Mouse (Mus musculus) heart, postnatal 10 days (tissue): ENCODE data around the gene Csad. TPM values are rescaled to one million over a fixed set of nuclear protein-coding genes. Genes with fewer than 3 reads are reported as not detected.
"Not testable (repeated sequence)": the region's sequence is repeated elsewhere in the genome, so short reads cannot be mapped to it uniquely, and the experiment has no call there.

Source experiments
- DNase-seq, 2 experiments: peaks; one replicate each; pipeline ENCODE4 v3.0.0; 2021
- intact Hi-C: fragments of 180-260 bp; cut with DNase I; formaldehyde crosslinking; loops from one replicate; pipeline ENCODE4 v1.15.1; 2025
- total RNA-seq, 2 experiments: library from RNA; stranded (reverse); gene quantifications; 2 replicates each; pipeline ENCODE4 v1.2.3; 2021

Gene Csad
- total RNA-seq, 2 experiments from 2014 or later: 25.6 to 33.8 TPM

GRCm38 (mm10) chr15:102238543-102239259 is 34.2 kb upstream of the Csad start:
- no peak for DNase-seq
- intact Hi-C loops: loop anchor here (1.0 to 5.0 kb wide), 2 partner anchors 34 to 78 kb away; partner anchors contain the start of gene Gm9918

- peak in 1 of 2 experiments; percentile 26 for DNase-seq
- intact Hi-C loops: loop anchor here (5.0 kb wide), 1 partner anchor 37 kb away; the partner anchor contains the start of gene Gm9918
These were observed 31.0 kb upstream of the Csad start for GRCm38 (mm10) chr15:102235371-102236027.

DNA sequence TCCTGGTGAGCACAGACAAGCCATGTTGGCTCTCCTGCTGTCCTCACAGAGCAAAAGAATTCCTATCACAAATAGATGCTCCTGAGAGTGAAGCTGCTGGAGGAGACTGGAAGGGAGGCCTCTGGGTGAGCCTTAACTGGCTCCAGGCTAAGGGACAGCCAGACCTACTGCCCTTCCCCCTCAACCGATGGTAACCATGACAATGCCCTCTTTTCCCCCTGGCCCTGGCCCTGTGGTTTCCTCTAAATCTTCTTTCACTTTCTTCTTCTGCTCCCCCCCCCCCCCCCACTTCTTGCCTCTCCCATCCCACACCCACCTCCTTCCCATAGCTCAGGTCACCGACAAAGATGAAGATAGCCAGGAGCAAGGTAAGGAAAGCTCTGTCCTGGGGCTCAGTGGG is 29.4 kb upstream of the Csad start:
- no peak for DNase-seq
- intact Hi-C loops: no loop called here

DNA sequence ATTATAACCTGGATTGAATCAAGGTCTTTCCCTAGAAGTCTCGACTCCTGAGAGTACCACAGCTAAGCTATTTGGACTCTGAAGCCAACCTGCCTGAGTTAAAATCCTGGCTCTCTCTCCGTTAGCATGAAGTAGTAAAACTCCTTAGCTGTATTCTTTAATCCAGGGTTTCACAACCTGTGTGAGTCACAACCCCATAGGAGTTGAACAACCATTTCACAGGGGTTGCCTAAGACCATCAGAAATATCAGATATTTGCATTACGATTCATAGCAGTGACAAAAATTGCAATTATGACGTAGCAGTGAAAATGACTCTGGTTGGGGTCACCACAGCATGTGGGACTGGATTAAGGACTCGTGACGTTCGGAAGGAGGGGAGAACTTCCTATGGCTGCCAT is 28.2 kb upstream of the Csad start:
- no peak for DNase-seq
- intact Hi-C loops: no loop called here

DNA sequence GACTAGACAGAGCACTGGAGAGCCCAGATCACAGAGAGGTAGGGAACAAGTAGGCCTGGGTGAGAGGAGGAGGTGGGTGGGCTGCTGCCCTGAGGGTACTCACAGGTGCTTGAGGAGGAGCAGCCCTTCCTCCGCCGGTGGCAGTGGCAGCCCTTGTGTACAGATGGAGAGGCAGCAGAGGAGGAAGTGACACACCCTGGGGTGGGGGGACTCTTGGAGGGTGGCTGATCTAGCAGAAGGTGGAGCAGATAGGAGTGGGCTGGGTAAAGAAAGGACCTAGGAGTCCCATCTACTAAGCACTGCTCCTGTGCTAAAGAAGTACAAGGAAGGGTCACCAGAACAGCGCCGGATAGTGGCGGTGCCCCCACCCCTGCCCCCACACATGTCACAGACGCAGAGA is 27.2 kb upstream of the Csad start, which contains the start of gene Itgb7:
Itgb7 (minus strand) TSS at position 197 of the 400 bp plus-strand sequence.
- DNase-seq: no peak
- intact Hi-C loops: no loop called here

DNA sequence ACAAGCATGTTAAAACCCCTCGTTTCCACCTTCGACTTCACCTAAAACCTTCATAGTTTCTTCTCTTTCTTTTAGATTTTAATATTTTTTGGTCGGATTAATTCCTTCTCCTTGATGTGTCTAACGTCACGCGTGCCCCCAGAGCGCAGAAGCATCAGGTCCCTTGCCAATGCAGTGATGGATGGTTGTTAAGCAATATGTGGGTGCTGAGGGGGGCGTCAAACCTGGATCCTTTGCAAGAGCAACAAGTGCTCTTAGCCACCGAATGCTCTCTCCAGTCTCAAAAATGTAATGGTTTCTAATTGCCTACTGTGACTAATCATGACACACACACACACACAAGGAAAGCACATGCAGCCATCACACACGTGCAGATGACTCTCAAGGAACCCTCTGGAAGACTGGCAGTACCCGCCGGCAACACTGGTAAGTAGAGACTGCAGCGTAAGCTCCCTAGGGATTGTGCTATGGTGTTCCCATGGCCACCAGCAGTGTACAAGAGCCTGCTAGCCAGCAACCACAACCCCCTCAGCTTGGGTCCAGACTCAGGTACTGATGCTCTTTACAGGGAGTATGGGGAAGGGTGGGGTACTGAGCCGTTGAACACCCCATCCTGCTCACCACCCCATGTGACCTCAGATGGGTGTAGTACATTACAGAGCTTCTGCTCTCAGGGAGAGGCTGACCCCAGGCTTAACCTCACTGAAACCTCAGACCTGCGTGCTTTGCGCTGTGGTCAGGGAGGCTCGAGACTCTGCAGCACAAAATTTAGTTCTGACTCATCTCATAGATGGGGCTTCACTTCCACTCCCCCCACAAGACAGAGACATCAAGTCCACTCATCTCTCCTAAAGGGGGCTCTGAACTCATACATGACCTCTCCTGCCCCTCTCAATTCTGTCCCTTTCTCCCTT is 26.1 kb upstream of the Csad start:
- intact Hi-C loops: no loop called here
- DNase-seq: no peak

DNA sequence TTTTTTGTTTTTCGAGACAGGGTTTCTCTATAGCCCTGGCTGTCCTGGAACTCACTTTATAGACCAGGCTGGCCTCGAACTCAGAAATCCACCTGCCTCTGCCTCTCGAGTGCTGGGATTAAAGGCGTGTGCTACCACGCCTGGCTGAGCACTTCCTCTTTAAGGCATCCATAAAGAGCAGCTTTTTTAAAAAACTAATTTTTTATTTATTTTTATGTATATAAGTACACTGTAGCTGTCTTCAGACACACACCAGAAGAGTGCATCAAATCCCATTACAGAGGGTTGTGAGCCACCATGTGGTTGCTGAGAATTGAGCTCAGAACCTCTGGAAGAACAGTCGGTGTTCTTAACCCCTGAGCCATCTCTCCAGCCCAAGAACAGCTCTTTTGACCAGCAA is 21.1 kb upstream of the Csad start:
- intact Hi-C loops: loop anchor here (2.0 kb wide), 1 partner anchor 21 kb away; the partner anchor contains the start of gene Csad
- DNase-seq: not testable (repeated sequence)

DNA sequence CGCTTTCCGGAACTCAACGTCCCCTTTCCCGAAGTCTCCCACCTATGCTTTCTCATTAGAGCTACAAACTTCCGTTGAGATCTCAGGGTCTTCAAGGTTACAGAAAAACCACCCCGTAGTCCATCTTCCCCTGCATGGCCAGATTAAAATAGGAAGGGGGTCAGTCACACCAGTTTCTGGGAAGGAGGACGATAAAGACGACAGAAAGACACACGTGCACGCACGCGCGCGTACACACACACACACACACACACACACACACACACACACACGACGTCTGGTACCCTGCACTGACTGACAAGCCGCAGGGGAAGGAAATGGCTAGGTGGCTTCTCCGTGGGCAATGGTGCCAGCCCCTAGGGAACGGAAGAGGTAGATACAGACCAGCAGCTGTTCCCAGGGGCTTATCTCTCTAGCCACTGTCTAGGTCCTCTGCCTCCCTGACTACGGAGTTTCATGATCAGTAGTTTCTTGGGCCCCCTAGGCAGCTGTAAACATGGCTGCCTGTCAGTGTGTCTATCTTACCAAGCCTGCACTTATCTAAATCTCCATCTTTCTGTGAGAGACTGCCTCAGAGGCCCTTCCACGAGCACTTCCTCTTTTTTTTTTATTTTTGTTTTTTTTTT is 20.6 kb upstream of the Csad start:
- DNase-seq: no peak
- intact Hi-C loops: loop anchor here (1.0 to 5.0 kb wide), 4 partner anchors 20 to 108 kb away; partner anchors contain the start of gene Csad

GRCm38 (mm10) chr15:102224186-102224991 is 19.9 kb upstream of the Csad start:
- intact Hi-C loops: loop anchor here (1.0 to 5.0 kb wide), 4 partner anchors 20 to 107 kb away; partner anchors contain the start of gene Csad
- peak; percentile 87 to 88 for DNase-seq

DNA sequence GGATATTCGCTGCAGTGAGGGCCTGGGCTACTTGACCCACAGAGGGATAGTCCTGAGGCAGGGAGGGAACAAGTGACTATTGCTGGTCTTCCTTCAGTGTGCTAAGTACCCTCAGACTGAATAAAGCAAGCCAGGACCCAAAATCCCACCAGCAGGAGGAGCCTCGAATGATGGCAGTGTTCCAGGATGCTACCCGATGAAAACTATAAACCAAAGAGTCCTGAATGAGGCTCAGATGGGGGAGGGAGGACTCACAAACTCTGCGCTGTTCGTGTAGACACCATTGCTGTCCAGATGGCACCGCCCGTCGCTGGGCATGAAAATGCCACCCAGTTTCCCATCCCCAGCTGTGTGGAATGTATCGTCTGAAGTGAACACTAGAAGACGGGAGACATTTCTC is 17.9 kb upstream of the Csad start:
- intact Hi-C loops: loop anchor here (5.0 kb wide), 2 partner anchors 65 to 105 kb away; no protein-coding TSS in a partner anchor
- DNase-seq: no peak

DNA sequence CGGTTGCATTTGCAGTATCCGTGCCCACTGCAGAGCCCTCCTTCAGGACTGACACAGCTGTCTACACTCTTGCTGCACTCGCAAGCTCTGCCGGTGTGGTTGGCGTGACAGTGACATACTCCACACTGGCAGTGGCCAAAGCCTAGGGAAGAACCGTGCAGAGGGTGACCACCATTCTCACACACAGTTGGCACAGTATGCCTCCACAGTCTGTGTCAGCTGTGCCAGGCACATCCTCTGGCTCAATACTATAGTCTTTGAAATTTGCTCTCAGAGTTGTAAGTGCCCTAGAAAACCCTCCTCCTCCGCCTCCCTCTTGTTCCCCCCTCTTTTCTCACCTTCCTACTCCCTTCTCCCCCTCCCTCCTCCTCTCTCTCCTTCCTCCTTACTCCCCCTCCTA is 12.8 kb upstream of the Csad start:
- intact Hi-C loops: no loop called here
- DNase-seq: no peak

GRCm38 (mm10) chr15:102216459-102217228 is 12.1 kb upstream of the Csad start:
- intact Hi-C loops: no loop called here
- no peak for DNase-seq

DNA sequence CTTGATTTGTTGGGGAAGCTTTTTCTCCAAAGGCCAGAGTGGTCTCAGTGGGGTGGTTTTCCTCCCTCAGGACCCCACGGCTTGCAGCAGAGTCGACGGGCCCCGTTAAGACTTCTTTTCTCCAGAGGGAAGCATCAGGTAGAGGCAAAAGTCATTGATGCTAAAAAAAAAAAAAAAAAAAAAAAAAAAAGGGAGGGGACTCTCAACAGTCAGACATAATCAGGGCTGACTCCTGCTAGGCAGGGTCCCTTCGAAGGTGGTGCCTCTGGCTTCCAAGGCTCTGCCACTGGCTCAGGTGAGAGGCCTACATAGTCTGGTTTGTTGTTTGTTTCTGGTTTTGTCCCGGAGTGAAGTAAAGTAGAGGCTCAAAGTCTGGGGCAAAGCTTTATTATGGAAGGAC is 11.1 kb upstream of the Csad start:
- DNase-seq: no peak
- intact Hi-C loops: no loop called here

- intact Hi-C loops: no loop called here
- no peak for DNase-seq
These were observed 9.6 kb upstream of the Csad start for GRCm38 (mm10) chr15:102214132-102214531.

DNA sequence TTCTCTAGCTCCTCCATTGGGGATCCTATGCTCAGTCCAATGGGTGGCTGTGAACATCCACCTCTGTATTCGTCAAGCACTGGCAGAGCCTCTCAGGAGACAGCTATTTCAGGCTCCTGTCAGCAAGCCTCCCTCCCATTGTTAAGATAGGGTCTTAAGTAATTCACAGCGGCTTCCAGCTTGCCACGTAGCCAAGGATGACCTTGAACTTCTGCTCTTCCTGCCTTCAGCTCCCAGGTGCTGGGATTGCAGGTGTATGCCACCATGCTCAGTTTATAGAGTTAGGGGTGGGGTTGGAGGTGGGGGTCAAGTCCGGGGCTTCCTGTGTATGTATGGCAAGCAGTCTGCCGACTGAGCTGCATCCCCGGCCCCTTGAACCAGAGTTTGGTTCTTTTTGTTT is 7.4 kb upstream of the Csad start:
- no peak for DNase-seq
- intact Hi-C loops: no loop called here

DNA sequence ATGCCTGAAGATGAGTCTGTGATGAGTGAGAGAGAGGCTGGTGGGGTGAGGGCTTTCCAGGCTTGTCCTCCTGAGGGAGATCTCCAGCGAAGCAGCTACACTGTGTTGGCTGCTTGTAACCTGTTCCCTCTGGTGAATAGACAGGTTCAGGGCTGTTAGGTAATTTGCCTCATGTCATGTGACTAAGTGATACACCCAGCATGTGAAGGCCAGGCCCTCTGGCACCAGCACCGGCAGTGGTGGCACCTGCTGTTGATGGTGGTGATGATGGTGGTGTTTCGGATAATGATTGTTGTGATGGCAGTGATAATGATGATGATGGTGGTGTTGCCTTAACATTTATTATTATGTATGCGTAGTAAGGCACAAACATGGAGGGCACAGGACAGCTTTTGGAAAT is 6.3 kb upstream of the Csad start:
- intact Hi-C loops: no loop called here
- DNase-seq: no peak

DNA sequence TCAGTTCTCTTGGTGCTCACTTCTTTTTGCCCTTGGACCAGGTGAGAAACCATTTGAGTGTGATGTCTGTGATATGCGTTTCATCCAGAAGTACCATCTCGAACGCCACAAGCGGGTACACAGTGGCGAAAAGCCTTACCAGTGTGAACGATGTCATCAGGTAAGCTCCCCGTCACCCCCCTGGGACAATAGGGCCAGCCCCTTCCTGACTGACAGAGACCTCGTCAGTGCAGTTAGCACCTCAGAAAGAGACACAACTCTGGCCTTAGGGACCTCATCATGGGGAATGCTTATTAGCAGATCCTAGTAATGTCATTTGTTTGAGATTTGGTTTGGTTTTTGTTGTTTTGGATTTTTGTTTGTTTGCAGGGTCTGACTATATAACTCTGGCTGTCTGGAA is 4.6 kb upstream of the Csad start:
- DNase-seq: no peak
- intact Hi-C loops: no loop called here

DNA sequence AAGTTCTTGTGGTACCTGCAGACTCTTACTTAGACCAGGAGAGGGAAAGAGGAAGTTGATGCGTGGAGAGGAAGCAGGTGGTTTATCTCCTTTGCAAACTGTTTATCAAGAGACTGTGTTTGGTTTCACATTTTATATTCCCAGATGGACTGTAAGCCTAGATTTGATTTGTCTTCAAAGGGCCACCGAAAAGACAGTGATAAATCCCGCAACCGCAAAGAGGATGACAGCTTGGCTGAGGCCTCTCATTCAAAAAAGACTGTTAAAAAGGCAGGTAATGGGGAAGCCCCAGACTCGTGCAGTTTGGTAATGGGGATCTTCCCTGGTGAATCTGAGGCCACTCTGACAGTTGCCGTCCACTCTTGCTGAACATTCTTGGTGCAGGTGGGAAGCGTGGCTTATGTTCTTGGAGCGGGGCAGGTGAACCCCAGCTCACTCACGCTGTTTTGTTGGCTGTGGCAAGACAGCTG is 3.6 kb upstream of the Csad start:
- DNase-seq: no peak
- intact Hi-C loops: no loop called here

- intact Hi-C loops: no loop called here
- no peak for DNase-seq
These were observed 2.8 kb upstream of the Csad start for GRCm38 (mm10) chr15:102207351-102207750.
